Comparison of ENCODE assay signal across 13 mouse cellular contexts in the genomic region with DNA sequence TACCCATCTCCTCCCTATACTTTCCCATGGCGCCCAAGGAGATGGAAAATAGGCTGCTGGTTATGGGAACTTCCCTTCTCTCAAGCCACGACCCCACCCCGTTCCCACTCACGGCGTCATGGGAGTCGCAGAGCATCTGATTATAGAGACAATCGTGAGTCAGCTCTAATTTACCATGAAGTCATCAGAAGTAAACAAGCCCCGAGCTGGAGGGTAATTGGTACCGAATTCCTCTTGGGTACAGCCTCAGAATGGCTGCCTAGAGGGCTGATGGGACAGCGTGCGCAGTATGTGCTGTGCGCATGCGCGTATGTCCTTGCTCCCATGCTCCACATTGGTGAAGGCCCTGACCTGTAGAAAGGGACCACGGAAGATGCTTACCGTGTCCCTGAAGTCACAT. TPM values are rescaled to one million over a fixed set of nuclear protein-coding genes. Genes with fewer than 3 reads are reported as not detected.
A peak's percentile ranks its signal among the peaks of the same experiment; 100 is the strongest.
DNase-seq lines count a peak whose midpoint lies in the region; ATAC-seq lines count a peak whose summit lies in the region.
"Had no signal": no experiment of that assay in that cellular context is flagged by ENCODE, and none has a peak within 500 bp of the region (broad histone marks: within the 10 kb centered on the region; RNA-seq: fewer than 3 reads in every experiment).

No protein-coding gene starts in this region.

- peaks cover 22% of the 10 kb centered on the region for H3K4me1 ChIP-seq in midbrain, embryonic 10.5 days
- peaks cover 6% of the 10 kb centered on the region; the same call in 1 of the 2 replicates for H3K4me1 ChIP-seq in midbrain, embryonic 16.5 days (ENCODE audit: control insufficient read depth, insufficient read depth, low read length)
- peaks cover 39% of the 10 kb centered on the region for H3K4me1 ChIP-seq in embryonic facial prominence, embryonic 15.5 days
- H3K4me1 ChIP-seq in stomach, embryonic 15.5 days = peaks cover 20% of the 10 kb centered on the region; the same call in 1 of the 2 replicates

- 0 out of 2 replicates have a peak, but pooled peaks cover under 1% of the 10 kb centered on the region for H3K9me3 ChIP-seq in midbrain, embryonic 10.5 days (replicated peaks)
- no peaks in the 10 kb centered on the region for H3K9me3 ChIP-seq in midbrain, embryonic 16.5 days (replicated peaks; ENCODE audit: control insufficient read depth, low read length, poor library complexity, severe bottlenecking)
- H3K9me3 ChIP-seq in embryonic facial prominence, embryonic 15.5 days (replicated peaks) = no peaks in the 10 kb centered on the region
- no peaks in the 10 kb centered on the region for H3K9me3 ChIP-seq in stomach, embryonic 15.5 days

- H3K27me3 ChIP-seq in midbrain, embryonic 10.5 days (ENCODE audit: low read depth, poor library complexity, severe bottlenecking) = no peaks in the 10 kb centered on the region
- H3K27me3 ChIP-seq in midbrain, embryonic 16.5 days (ENCODE audit: control insufficient read depth, insufficient read depth, low read depth, low read length) = no peaks in the 10 kb centered on the region
- H3K27me3 ChIP-seq in embryonic facial prominence, embryonic 15.5 days = no peaks in the 10 kb centered on the region
- H3K27me3 ChIP-seq in stomach, embryonic 15.5 days (replicated peaks) = no peaks in the 10 kb centered on the region

- 89% methylated on average over 16 of the region's 16 CpGs for WGBS in midbrain, embryonic 10.5 days
- WGBS in midbrain, embryonic 16.5 days = 59% methylated on average over 16 of the region's 16 CpGs
- WGBS in embryonic facial prominence, embryonic 15.5 days = 64% methylated on average over 16 of the region's 16 CpGs
- WGBS in stomach, embryonic 15.5 days = 77% methylated on average over 16 of the region's 16 CpGs

- DNase-seq in midbrain, embryonic 10.5 days (ENCODE audit: low spot score) = no peak
- peak; percentile 92 for DNase-seq in R1 (ENCODE audit: low read depth, low spot score)
- DNase-seq in cerebellum, adult 9-10 months = no peak
- DNase-seq in cerebellum, adult 8-10 months = no peak
- DNase-seq: cerebellum, adult 11-12 months; heart, adult 18-20 months; heart, postnatal 36 days; kidney, postnatal 25 days had no signal

- no peak overlapping the region for H3K9ac ChIP-seq in midbrain, embryonic 16.5 days (ENCODE audit: low read depth, low read length)
- no peak overlapping the region for H3K9ac ChIP-seq in embryonic facial prominence, embryonic 15.5 days
- H3K9ac ChIP-seq in stomach, embryonic 15.5 days = no peak overlapping the region
- H3K9ac ChIP-seq: liver, embryonic 14.5 days had no signal

- no peak for ATAC-seq in midbrain, embryonic 16.5 days
- ATAC-seq in embryonic facial prominence, embryonic 15.5 days (ENCODE audit: insufficient number of reproducible peaks, low FRiP score, low TSS enrichment, low read depth) = 0 out of 2 replicates have a peak, but pooled peaks have one; percentile 20
- no peak for ATAC-seq in stomach, embryonic 15.5 days (ENCODE audit: insufficient read depth, low FRiP score, low read depth)

- H3K4me3 ChIP-seq in midbrain, embryonic 10.5 days = no peak overlapping the region
- H3K4me3 ChIP-seq in midbrain, embryonic 16.5 days (ENCODE audit: low read depth, low read length) = no peak overlapping the region
- H3K4me3 ChIP-seq in embryonic facial prominence, embryonic 15.5 days (replicated peaks) = no peak overlapping the region
- no peak overlapping the region for H3K4me3 ChIP-seq in stomach, embryonic 15.5 days (replicated peaks)

- H3K4me2 ChIP-seq in midbrain, embryonic 16.5 days (ENCODE audit: low read length) = no peak overlapping the region
- no peak overlapping the region for H3K4me2 ChIP-seq in embryonic facial prominence, embryonic 15.5 days (replicated peaks)
- no peak overlapping the region for H3K4me2 ChIP-seq in stomach, embryonic 15.5 days

- H3K27ac ChIP-seq in midbrain, embryonic 10.5 days (replicated peaks) = peak overlapping the region; percentile 38
- no peak overlapping the region for H3K27ac ChIP-seq in midbrain, embryonic 16.5 days (ENCODE audit: low read length)
- peak overlapping the region; percentile 83 for H3K27ac ChIP-seq in embryonic facial prominence, embryonic 15.5 days (replicated peaks)
- peak overlapping the region; percentile 71; the same call in 1 of the 2 replicates for H3K27ac ChIP-seq in stomach, embryonic 15.5 days
- H3K27ac ChIP-seq: liver, embryonic 14.5 days; macrophage had no signal

- H3K36me3 ChIP-seq in midbrain, embryonic 10.5 days = peaks cover 4% of the 10 kb centered on the region; the same call in 1 of the 2 replicates
- no peaks in the 10 kb centered on the region for H3K36me3 ChIP-seq in midbrain, embryonic 16.5 days (ENCODE audit: control insufficient read depth, insufficient read depth, low read length)
- no peaks in the 10 kb centered on the region for H3K36me3 ChIP-seq in embryonic facial prominence, embryonic 15.5 days
- no peaks in the 10 kb centered on the region for H3K36me3 ChIP-seq in stomach, embryonic 15.5 days

RNA-seq across cellular contexts. Expression of a gene that starts 42.5 kb away (rescaled TPM):
- 0.06 and 0.47 TPM in 2 replicates for polyA plus RNA-seq in midbrain, embryonic 10.5 days (2016; fragmentation: Nextera tagmentation; extraction: Ambion mirVana)
- polyA plus RNA-seq in midbrain, embryonic 16.5 days (2015; fragmentation: Nextera tagmentation; extraction: Ambion mirVana) = 0.08 and 0.17 TPM in 2 replicates
- 3.4 and 4.5 TPM in 2 replicates for polyA plus RNA-seq in embryonic facial prominence, embryonic 15.5 days (2015; fragmentation: Nextera tagmentation; extraction: Ambion mirVana)
- polyA plus RNA-seq in stomach, embryonic 15.5 days (2015; fragmentation: Nextera tagmentation; extraction: Ambion mirVana) = 1.5 and 2.3 TPM in 2 replicates
